Mouse (Mus musculus): Measurements from ENCODE around the gene Sf3b5. TPM values are rescaled to one million over a fixed set of nuclear protein-coding genes. Genes with fewer than 3 reads are reported as not detected.

The Sf3b5 gene
- polyA plus RNA-seq, 1 experiment = 15.7 TPM

- Histone ChIP-seq H3K27ac (ENCODE audit: control insufficient read depth, insufficient read depth, low read depth, low read length, poor library complexity) (no peak overlapping the region), H3K4me1 (ENCODE audit: control insufficient read depth, insufficient read depth, low read length) (peaks cover 1% of the 10 kb centered on the region), H3K4me3 (replicated peaks; ENCODE audit: control insufficient read depth, low read depth, low read length) (no peak overlapping the region)
- WGBS = 42% methylated on average over 5 of the region's 5 CpGs
- TF ChIP-seq POLR2A (IDR thresholded peaks at IDR 0.05; ENCODE audit: borderline replicate concordance, control insufficient read depth, low read depth, low read length) = no peak
- TF ChIP-seq CTCF (IDR thresholded peaks at IDR 0.05; ENCODE audit: control insufficient read depth, insufficient read depth, low read length) = no peak
Observed at GRCm38 (mm10) chr10:12986485-12986884, 18.7 kb upstream of the Sf3b5 start.

- 9% methylated on average over 4 of the region's 4 CpGs for WGBS
- no peak overlapping the region for H3K4me3 ChIP-seq (replicated peaks; ENCODE audit: control insufficient read depth, low read depth, low read length)
- H3K27ac ChIP-seq (ENCODE audit: control insufficient read depth, insufficient read depth, low read depth, low read length, poor library complexity) = no peak overlapping the region
- peaks cover 1% of the 10 kb centered on the region for H3K4me1 ChIP-seq (ENCODE audit: control insufficient read depth, insufficient read depth, low read length)
- TF ChIP-seq POLR2A (IDR thresholded peaks at IDR 0.05; ENCODE audit: borderline replicate concordance, control insufficient read depth, low read depth, low read length) = no peak
- peak; percentile 16; the same call in 1 of the 2 replicates for TF ChIP-seq CTCF (IDR thresholded peaks at IDR 0.05; ENCODE audit: control insufficient read depth, insufficient read depth, low read length)
Observed at GRCm38 (mm10) chr10:12986943-12987342, 18.2 kb upstream of the Sf3b5 start.

GRCm38 (mm10) chr10:12991953-12992352, 13.2 kb upstream of the Sf3b5 start:
- 61% methylated on average over 5 of the region's 5 CpGs for WGBS
- H3K4me1 ChIP-seq (ENCODE audit: control insufficient read depth, insufficient read depth, low read length) = peaks cover 1% of the 10 kb centered on the region

GRCm38 (mm10) chr10:12993411-12994039, 11.6 kb upstream of the Sf3b5 start:
- WGBS = 74% methylated on average over 25 of the region's 25 CpGs
- no peaks in the 10 kb centered on the region for H3K4me1 ChIP-seq (ENCODE audit: control insufficient read depth, insufficient read depth, low read length)
- no peak overlapping the region; the same call in 1 of the 2 replicates for H3K27ac ChIP-seq (ENCODE audit: control insufficient read depth, insufficient read depth, low read depth, low read length, poor library complexity)
- TF ChIP-seq POLR2A (IDR thresholded peaks at IDR 0.05; ENCODE audit: borderline replicate concordance, control insufficient read depth, low read depth, low read length) (no peak), CTCF (IDR thresholded peaks at IDR 0.05; ENCODE audit: control insufficient read depth, insufficient read depth, low read length) (no peak)
- no peak overlapping the region for H3K4me3 ChIP-seq (replicated peaks; ENCODE audit: control insufficient read depth, low read depth, low read length)

More at GRCm38 (mm10) chr10:12991953-12992352, 13.2 kb upstream of the Sf3b5 start:
- Histone ChIP-seq H3K4me3 (replicated peaks; ENCODE audit: control insufficient read depth, low read depth, low read length) (no peak overlapping the region), H3K27ac (ENCODE audit: control insufficient read depth, insufficient read depth, low read depth, low read length, poor library complexity) (no peak overlapping the region)
- TF ChIP-seq CTCF (IDR thresholded peaks at IDR 0.05; ENCODE audit: control insufficient read depth, insufficient read depth, low read length) (no peak), POLR2A (IDR thresholded peaks at IDR 0.05; ENCODE audit: borderline replicate concordance, control insufficient read depth, low read depth, low read length) (no peak)

- Histone ChIP-seq H3K4me3 (replicated peaks; ENCODE audit: control insufficient read depth, low read depth, low read length) (no peak overlapping the region), H3K4me1 (ENCODE audit: control insufficient read depth, insufficient read depth, low read length) (no peaks in the 10 kb centered on the region), H3K27ac (ENCODE audit: control insufficient read depth, insufficient read depth, low read depth, low read length, poor library complexity) (no peak overlapping the region)
- TF ChIP-seq CTCF (IDR thresholded peaks at IDR 0.05; ENCODE audit: control insufficient read depth, insufficient read depth, low read length) (peak; percentile 80), POLR2A (IDR thresholded peaks at IDR 0.05; ENCODE audit: borderline replicate concordance, control insufficient read depth, low read depth, low read length) (no peak)
- 40% methylated on average over 17 of the region's 17 CpGs for WGBS
Observed at GRCm38 (mm10) chr10:12996736-12997477, 8.2 kb upstream of the Sf3b5 start.

- Histone ChIP-seq H3K4me3 (replicated peaks; ENCODE audit: control insufficient read depth, low read depth, low read length) (peak overlapping the region; percentile 97), H3K27ac (ENCODE audit: control insufficient read depth, insufficient read depth, low read depth, low read length, poor library complexity) (peak overlapping the region; percentile 39), H3K4me1 (ENCODE audit: control insufficient read depth, insufficient read depth, low read length) (peaks cover 2% of the 10 kb centered on the region; the same call in 1 of the 2 replicates)
- WGBS = 2% methylated on average over 52 of the region's 52 CpGs
- TF ChIP-seq POLR2A (IDR thresholded peaks at IDR 0.05; ENCODE audit: borderline replicate concordance, control insufficient read depth, low read depth, low read length) (peak; percentile 57; the same call in 1 of the 2 replicates), CTCF (IDR thresholded peaks at IDR 0.05; ENCODE audit: control insufficient read depth, insufficient read depth, low read length) (no peak)
Observed at GRCm38 (mm10) chr10:13007876-13008736, 3.0 kb downstream of the Sf3b5 start.

- TF ChIP-seq CTCF (IDR thresholded peaks at IDR 0.05; ENCODE audit: control insufficient read depth, insufficient read depth, low read length) (no peak), POLR2A (IDR thresholded peaks at IDR 0.05; ENCODE audit: borderline replicate concordance, control insufficient read depth, low read depth, low read length) (no peak)
- 1% methylated on average over 29 of the region's 29 CpGs for WGBS
- H3K4me3 ChIP-seq (replicated peaks; ENCODE audit: control insufficient read depth, low read depth, low read length) = peak overlapping the region; percentile 97
- peaks cover 2% of the 10 kb centered on the region; the same call in 1 of the 2 replicates for H3K4me1 ChIP-seq (ENCODE audit: control insufficient read depth, insufficient read depth, low read length)
- peak overlapping the region; percentile 39 for H3K27ac ChIP-seq (ENCODE audit: control insufficient read depth, insufficient read depth, low read depth, low read length, poor library complexity)
Observed at GRCm38 (mm10) chr10:13008737-13009121, 3.6 kb downstream of the Sf3b5 start.

Data from bone marrow, adult 2 months (tissue).